Mouse (Mus musculus) adrenal gland, adult 8-10 months (tissue): ENCODE measurements around the gene Dab1. TPM values are rescaled to one million over a fixed set of nuclear protein-coding genes. Genes with fewer than 3 reads are reported as not detected.

Experiments
- DNase-seq: peaks from one replicate; pipeline ENCODE4 v3.0.0; 2022
- total RNA-seq, 4 experiments: library from RNA; stranded (reverse); gene quantifications; 2 replicates each; pipeline ENCODE4 v1.2.4; 2022

Dab1 gene
- total RNA-seq, 4 experiments from 2014 or later = 1.3 to 2.0 (median 1.8) TPM

GRCm38 (mm10) chr4:104523776-104524175, 904.6 kb downstream of the Dab1 start:
- DNase-seq = no peak

GRCm38 (mm10) chr4:104529905-104530646, 910.9 kb downstream of the Dab1 start:
- DNase-seq = no peak

GRCm38 (mm10) chr4:104532846-104533245, 913.7 kb downstream of the Dab1 start:
- DNase-seq = no peak

GRCm38 (mm10) chr4:104538420-104538819, 919.3 kb downstream of the Dab1 start:
- DNase-seq = no peak

- DNase-seq = no peak
These were observed 919.9 kb downstream of the Dab1 start for GRCm38 (mm10) chr4:104539047-104539446.

GRCm38 (mm10) chr4:104547091-104547490, 927.9 kb downstream of the Dab1 start:
- DNase-seq = no peak

GRCm38 (mm10) chr4:104548287-104548686, 929.1 kb downstream of the Dab1 start:
- no peak for DNase-seq

GRCm38 (mm10) chr4:104550581-104551205, 931.5 kb downstream of the Dab1 start:
- no peak for DNase-seq

- no peak for DNase-seq
These were observed 932.4 kb downstream of the Dab1 start for GRCm38 (mm10) chr4:104551390-104552070.

GRCm38 (mm10) chr4:104555408-104555807, 936.2 kb downstream of the Dab1 start:
- no peak for DNase-seq

- DNase-seq = no peak
These were observed 944.4 kb downstream of the Dab1 start for GRCm38 (mm10) chr4:104563512-104563911.

GRCm38 (mm10) chr4:104570523-104570922, 951.4 kb downstream of the Dab1 start:
- DNase-seq = no peak

GRCm38 (mm10) chr4:104572440-104572839, 953.3 kb downstream of the Dab1 start:
- DNase-seq = no peak

- DNase-seq = no peak
These were observed 954.3 kb downstream of the Dab1 start for GRCm38 (mm10) chr4:104573419-104573818.

GRCm38 (mm10) chr4:104578370-104578769, 959.2 kb downstream of the Dab1 start:
- no peak for DNase-seq

GRCm38 (mm10) chr4:104579946-104580544, 960.9 kb downstream of the Dab1 start:
- peak; percentile 3 for DNase-seq

GRCm38 (mm10) chr4:104582726-104583125, 963.6 kb downstream of the Dab1 start:
- DNase-seq = peak; percentile 8

GRCm38 (mm10) chr4:104587826-104588225, 968.7 kb downstream of the Dab1 start:
- DNase-seq = no peak

GRCm38 (mm10) chr4:104596936-104597335, 977.8 kb downstream of the Dab1 start:
- no peak for DNase-seq

- DNase-seq = no peak
These were observed 978.6 kb downstream of the Dab1 start for GRCm38 (mm10) chr4:104597490-104598465.

- no peak for DNase-seq
These were observed 983.6 kb downstream of the Dab1 start for GRCm38 (mm10) chr4:104602804-104603203.

GRCm38 (mm10) chr4:104604298-104604697, 985.1 kb downstream of the Dab1 start:
- no peak for DNase-seq
